Mouse (Mus musculus) inflammation-experienced regulatory T-cells, adult 6 months (primary cell): ENCODE measurements around the gene Hba-a2. TPM values are rescaled to one million over a fixed set of nuclear protein-coding genes. Genes with fewer than 3 reads are reported as not detected.

Experiments
- ATAC-seq: one replicate; pipeline ENCODE4 v1.8.0; 2017
- polyA plus RNA-seq, 3 experiments: library from polyadenylated mRNA; unstranded; fragments of 100-300 nt; shearing (Covaris generic); gene quantifications; one replicate each; pipeline ENCODE4 v1.2.1; 2017

Gene Hba-a2
- polyA plus RNA-seq, 3 experiments from 2014 or later, result 11.3 to 24.9 (median 18.9) TPM

- ATAC-seq, result no peak
Measured at GRCm38 (mm10) chr11:32320507-32321195, 24.4 kb downstream of the Hba-a2 start.

GRCm38 (mm10) chr11:32321196-32321565, 24.9 kb downstream of the Hba-a2 start:
- no peak for ATAC-seq

- ATAC-seq, result peak; percentile 75
Measured at GRCm38 (mm10) chr11:32324609-32325008, 28.3 kb downstream of the Hba-a2 start.

GRCm38 (mm10) chr11:32331075-32331474, 34.8 kb downstream of the Hba-a2 start:
- ATAC-seq, result no peak

- no peak for ATAC-seq
Measured at GRCm38 (mm10) chr11:32331861-32332260, 35.6 kb downstream of the Hba-a2 start.

GRCm38 (mm10) chr11:32333235-32333634, 36.9 kb downstream of the Hba-a2 start:
- no peak for ATAC-seq

GRCm38 (mm10) chr11:32336435-32336907, 40.2 kb downstream of the Hba-a2 start:
- ATAC-seq, result no peak

GRCm38 (mm10) chr11:32339131-32339531, 42.8 kb downstream of the Hba-a2 start:
- ATAC-seq, result no peak

GRCm38 (mm10) chr11:32340476-32341473, 44.5 kb downstream of the Hba-a2 start:
- ATAC-seq, result no peak

- ATAC-seq, result no peak
Measured at GRCm38 (mm10) chr11:32342770-32343191, 46.5 kb downstream of the Hba-a2 start.

GRCm38 (mm10) chr11:32343350-32343749, 47.1 kb downstream of the Hba-a2 start:
- no peak for ATAC-seq

- ATAC-seq, result no peak
Measured at GRCm38 (mm10) chr11:32345504-32346297, 49.4 kb downstream of the Hba-a2 start.

Other genes starting within 250 kb of the Hba-a2 start
- 1 to 10 TPM; 2.8 to 5.4 (median 4.9) TPM for gene Il9r, start 96.2 kb upstream of the Hba-a2 start, polyA plus RNA-seq
- 10 to 100 TPM; 52.9 to 74.7 (median 56.9) TPM for gene Snrnp25, start 91.1 kb upstream of the Hba-a2 start, polyA plus RNA-seq
- gene Rhbdf1, start 74.2 kb upstream of the Hba-a2 start, polyA plus RNA-seq, result under 1 TPM in 1 of 3 experiments, not detected in 2; 0.70 TPM
- gene Mpg, start 70.0 kb upstream of the Hba-a2 start, polyA plus RNA-seq, result 10 to 100 TPM; 26.3 to 35.5 (median 32.8) TPM
- 10 to 100 TPM; 27.3 to 55.0 (median 45.7) TPM for gene Nprl3, start 28.8 kb upstream of the Hba-a2 start, polyA plus RNA-seq
- not detected for gene Hba-x, start 20.1 kb upstream of the Hba-a2 start, polyA plus RNA-seq
- 1 to 10 TPM; 3.7 to 7.5 (median 6.0) TPM for gene Hba-a1, start 13.0 kb upstream of the Hba-a2 start, polyA plus RNA-seq
- gene Hbq1b, start 9.5 kb upstream of the Hba-a2 start, polyA plus RNA-seq, result not detected
- not detected for gene Hbq1a, start 3.6 kb downstream of the Hba-a2 start, polyA plus RNA-seq
- gene Sh3pxd2b, start 51.3 kb downstream of the Hba-a2 start, polyA plus RNA-seq, result not detected
- 1 to 10 TPM; 2.1 to 3.7 (median 2.9) TPM for gene Ubtd2, start 158.9 kb downstream of the Hba-a2 start, polyA plus RNA-seq
- gene Efcab9, start 235.6 kb downstream of the Hba-a2 start, polyA plus RNA-seq, result 1 to 10 TPM in 2 of 3 experiments, not detected in 1; 1.3 to 1.9 TPM
- 100 to 1,000 TPM in 1 of 3 experiments, 10 to 100 TPM in 2; 70.6 to 116 (median 97.1) TPM for gene Stk10, start 236.8 kb downstream of the Hba-a2 start, polyA plus RNA-seq